Mouse (Mus musculus) stomach, embryonic 14.5 days (tissue): ENCODE results near the gene Pgr. TPM values are rescaled to one million over a fixed set of nuclear protein-coding genes. Genes with fewer than 3 reads are reported as not detected.

Source experiments
- ATAC-seq: fragments of 200-750 bp; cut with Nextera tagmentation; 2 replicates; pipeline ENCODE4 v1.8.0; 2017; ENCODE audit warnings: low read depth, moderate TSS enrichment; ENCODE audit not compliant: insufficient number of reproducible peaks, insufficient read depth, low FRiP score
- H3K27ac ChIP-seq: fragments of 300-500 bp; sonication (generic); 2 replicates; pipeline ENCODE4 v1.5.1; 2014; ENCODE audit warnings: mild to moderate bottlenecking, low read length, moderate library complexity, mixed read lengths
- H3K27me3 ChIP-seq: fragments of 300-500 bp; sonication (generic); 2 replicates; pipeline ENCODE4 v1.6.1; 2014; ENCODE audit warnings: low read length, control low read depth, mixed read lengths; ENCODE audit not compliant: control insufficient read depth, insufficient read depth
- H3K36me3 ChIP-seq: fragments of 300-500 bp; sonication (generic); 2 replicates; pipeline ENCODE4 v1.6.1; 2014; ENCODE audit warnings: mild to moderate bottlenecking, control low read depth, low read length, moderate library complexity, mixed read lengths; ENCODE audit not compliant: control insufficient read depth, insufficient read depth
- H3K4me1 ChIP-seq: fragments of 300-500 bp; sonication (generic); 2 replicates; pipeline ENCODE4 v1.6.1; 2014; ENCODE audit warnings: low read length, control low read depth, mixed read lengths; ENCODE audit not compliant: control insufficient read depth, insufficient read depth
- H3K4me2 ChIP-seq: fragments of 300-500 bp; sonication (generic); replicated peaks from 2 replicates; pipeline ENCODE4 v1.6.1; 2014; ENCODE audit warnings: low read depth, low read length, control low read depth
- H3K4me3 ChIP-seq: fragments of 300-500 bp; sonication (generic); 2 replicates; pipeline ENCODE4 v1.5.1; 2014; ENCODE audit warnings: low read depth, low read length, control low read depth
- H3K9ac ChIP-seq: fragments of 300-500 bp; sonication (generic); replicated peaks from 2 replicates; pipeline ENCODE4 v1.6.1; 2014; ENCODE audit warnings: low read depth, mild to moderate bottlenecking, control low read depth, low read length, moderate library complexity, mixed read lengths
- H3K9me3 ChIP-seq: fragments of 300-500 bp; sonication (generic); 2 replicates; pipeline ENCODE4 v1.6.1; 2016; ENCODE audit warnings: low read depth, low read length, control low read depth; ENCODE audit not compliant: control insufficient read depth
- WGBS: fragments of 180-500 bp; shearing (Covaris S2); extraction: QIAGEN DNeasy Blood & Tissue Kit; methylation state at CpG from one replicate; pipeline ENCODE4 v1.1.7; 2014; 5-methylcytosine and 5-hydroxymethylcytosine counted together
- polyA plus RNA-seq: library from polyadenylated mRNA; unstranded; fragments of >200 nt; fragmentation: Nextera tagmentation; extraction: Ambion mirVana; gene quantifications from 2 replicates; pipeline ENCODE4 v1.2.1, GENCODE M21; 2014

Gene Pgr
- polyA plus RNA-seq, 1 experiment from 2014 or later = 0.71 TPM

GRCm38 (mm10) chr9:9001170-9001569, 101.5 kb downstream of the Pgr start:
- H3K36me3 ChIP-seq = 0 out of 2 replicates have a peak, but pooled peaks cover under 1% of the 10 kb centered on the region
- ATAC-seq = no peak
- H3K4me3 ChIP-seq = no peak overlapping the region
- no peak overlapping the region for H3K4me2 ChIP-seq
- no peak overlapping the region for H3K27ac ChIP-seq
- no peak overlapping the region for H3K9ac ChIP-seq
- no peaks in the 10 kb centered on the region for H3K27me3 ChIP-seq
- H3K9me3 ChIP-seq = no peaks in the 10 kb centered on the region
- H3K4me1 ChIP-seq = no peaks in the 10 kb centered on the region

GRCm38 (mm10) chr9:9015108-9015507, 115.5 kb downstream of the Pgr start:
- Histone ChIP-seq H3K4me3 (no peak overlapping the region), H3K4me2 (no peak overlapping the region), H3K36me3 (peaks cover 9% of the 10 kb centered on the region), H3K4me1 (no peaks in the 10 kb centered on the region), H3K9ac (no peak overlapping the region), H3K27ac (no peak overlapping the region), H3K27me3 (no peaks in the 10 kb centered on the region), H3K9me3 (no peaks in the 10 kb centered on the region)
- no peak for ATAC-seq
- 83% methylated on average over 2 of the region's 2 CpGs for WGBS

Other genes starting within 250 kb of the Pgr start
- 0.20 and 0.32 TPM in 2 replicates for gene Gm16485, start 72.0 kb downstream of the Pgr start, polyA plus RNA-seq